Mouse (Mus musculus) cerebellum, adult 9-10 months (tissue): Measurements from ENCODE around the gene Commd1.

Source experiments
- DNase-seq: peaks from one replicate; pipeline ENCODE4 v3.0.0; 2022

Gene Commd1

GRCm38 (mm10) chr11:22857705-22858440, 124.3 kb downstream of the Commd1 start:
- no peak for DNase-seq

- no peak for DNase-seq
Observed at GRCm38 (mm10) chr11:22857106-22857704, 125.0 kb downstream of the Commd1 start.

GRCm38 (mm10) chr11:22856371-22856965, 125.7 kb downstream of the Commd1 start:
- no peak for DNase-seq

GRCm38 (mm10) chr11:22854571-22854970, 127.6 kb downstream of the Commd1 start:
- DNase-seq: no peak

GRCm38 (mm10) chr11:22853477-22854157, 128.6 kb downstream of the Commd1 start:
- DNase-seq: no peak

GRCm38 (mm10) chr11:22852510-22852909, 129.7 kb downstream of the Commd1 start:
- DNase-seq: no peak

GRCm38 (mm10) chr11:22851416-22851815, 130.8 kb downstream of the Commd1 start:
- no peak for DNase-seq

- DNase-seq: no peak
Observed at GRCm38 (mm10) chr11:22850077-22850476, 132.1 kb downstream of the Commd1 start.

- DNase-seq: no peak
Observed at GRCm38 (mm10) chr11:22848649-22849195, 133.5 kb downstream of the Commd1 start.

- no peak for DNase-seq
Observed at GRCm38 (mm10) chr11:22847732-22848648, 134.2 kb downstream of the Commd1 start.

GRCm38 (mm10) chr11:22846960-22847731, 135.0 kb downstream of the Commd1 start:
- no peak for DNase-seq
